Mouse (Mus musculus): Measurements from ENCODE around the gene Camp. TPM values are rescaled to one million over a fixed set of nuclear protein-coding genes. Genes with fewer than 3 reads are reported as not detected.

The Camp gene
- not detected for total RNA-seq (2022)

GRCm38 (mm10) chr9:109849312-109849758, at the start of gene Camp:
Gene Camp (minus strand): TSS chr9:109849617.
- DNase-seq (ENCODE audit: low spot score in 2 of 2), result no peak

DNA sequence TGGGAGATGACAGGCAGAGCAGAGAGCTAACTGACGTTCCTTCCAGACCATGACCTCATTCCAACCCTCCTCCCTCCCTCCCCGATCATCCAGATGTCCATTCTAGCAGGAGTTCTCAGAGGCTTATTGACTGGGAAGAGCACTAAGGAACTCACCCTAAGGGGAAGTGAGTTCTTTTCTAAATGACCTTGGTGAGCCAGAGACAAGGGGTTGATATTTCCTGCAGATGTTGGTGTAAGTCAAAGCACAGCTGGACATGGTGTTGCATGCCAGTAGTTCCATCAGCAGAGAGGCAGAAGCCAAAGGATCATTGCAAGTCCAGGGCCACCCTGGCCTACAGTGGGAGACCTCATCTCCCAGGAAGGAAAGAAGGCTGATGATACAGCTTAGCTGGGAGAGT, 48.6 kb upstream of the Camp start:
- DNase-seq (ENCODE audit: low spot score in 2 of 2), result no peak

DNA sequence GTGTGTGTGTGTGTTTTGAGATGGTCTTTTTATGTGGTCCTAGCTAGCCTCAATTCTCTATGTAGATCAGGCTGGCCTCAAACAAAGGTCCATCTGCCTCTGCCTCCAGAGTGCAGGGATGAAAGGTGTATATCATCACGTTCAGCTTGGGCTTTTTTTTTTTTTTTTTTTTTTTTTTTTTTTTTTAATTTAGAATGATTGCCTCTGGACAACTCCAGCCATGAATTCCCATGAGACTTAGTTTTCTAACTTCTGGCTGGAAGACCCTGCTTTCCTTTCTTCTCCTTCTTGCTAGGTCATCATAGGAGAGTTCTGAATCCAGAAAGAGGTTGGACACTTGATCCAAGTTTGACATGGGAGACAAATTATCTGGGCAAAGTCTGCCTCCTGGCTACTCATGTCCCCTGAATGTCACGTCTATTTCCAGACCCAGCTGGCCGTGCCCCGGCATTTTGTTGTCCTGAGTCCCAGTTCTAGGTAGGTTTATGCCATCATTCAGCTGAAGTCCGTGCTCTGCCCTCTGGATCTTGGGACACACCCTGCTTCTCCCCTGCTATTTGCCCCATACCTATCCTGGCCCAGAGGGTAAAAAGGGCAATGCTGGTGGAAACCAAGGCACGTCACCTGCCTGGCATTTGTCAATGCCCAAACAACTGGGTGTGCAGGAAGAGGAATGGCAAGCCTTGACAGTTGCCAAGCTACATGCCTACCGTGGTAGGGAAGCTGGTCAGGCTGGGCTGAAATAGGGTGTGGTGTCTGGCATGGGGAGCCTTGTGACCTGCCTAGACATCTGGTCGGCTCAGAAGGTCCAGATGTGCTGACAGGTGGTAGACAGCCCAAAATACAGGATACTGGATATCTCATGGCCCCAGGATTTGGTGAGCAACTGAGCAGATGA, 47.1 kb upstream of the Camp start:
- no peak for DNase-seq (ENCODE audit: low spot score in 2 of 2)

GRCm38 (mm10) chr9:109895593-109895992, 46.2 kb upstream of the Camp start:
- DNase-seq (ENCODE audit: low spot score in 2 of 2), result no peak

GRCm38 (mm10) chr9:109894413-109895090, 45.1 kb upstream of the Camp start:
- DNase-seq (ENCODE audit: low spot score in 2 of 2), result peak; percentile 29 to 57

DNA sequence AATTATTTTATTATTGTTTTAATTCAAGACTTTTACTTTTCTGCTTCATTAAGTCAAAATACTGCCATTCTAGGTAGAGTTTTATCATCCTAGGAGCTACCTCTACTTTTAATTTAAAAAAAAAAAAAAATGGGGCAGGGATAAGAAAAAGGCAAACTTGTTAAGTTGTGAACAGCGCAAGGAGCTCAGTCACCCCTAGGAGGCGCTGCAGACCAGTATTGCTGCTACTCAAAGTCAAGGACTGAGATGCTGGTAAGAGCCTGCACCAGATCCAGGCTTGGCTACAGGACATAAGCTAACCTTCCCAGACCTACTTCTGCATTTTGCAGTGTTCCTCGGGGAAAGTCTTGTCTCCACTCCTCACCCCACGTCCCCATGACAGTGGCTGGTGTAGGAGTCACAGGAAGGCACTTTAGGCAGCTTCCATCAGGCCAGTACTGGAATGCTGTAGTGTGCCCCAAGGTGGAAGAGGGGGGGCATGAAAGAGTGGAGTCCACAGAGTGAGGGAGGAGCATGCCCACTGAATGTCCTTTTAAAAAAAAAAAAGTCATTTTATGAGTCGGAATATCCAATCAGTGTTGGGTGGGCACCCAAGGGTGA, 43.3 kb upstream of the Camp start:
- peak in 1 of 2 experiments; percentile 46 for DNase-seq (ENCODE audit: low spot score in 2 of 2)

DNA sequence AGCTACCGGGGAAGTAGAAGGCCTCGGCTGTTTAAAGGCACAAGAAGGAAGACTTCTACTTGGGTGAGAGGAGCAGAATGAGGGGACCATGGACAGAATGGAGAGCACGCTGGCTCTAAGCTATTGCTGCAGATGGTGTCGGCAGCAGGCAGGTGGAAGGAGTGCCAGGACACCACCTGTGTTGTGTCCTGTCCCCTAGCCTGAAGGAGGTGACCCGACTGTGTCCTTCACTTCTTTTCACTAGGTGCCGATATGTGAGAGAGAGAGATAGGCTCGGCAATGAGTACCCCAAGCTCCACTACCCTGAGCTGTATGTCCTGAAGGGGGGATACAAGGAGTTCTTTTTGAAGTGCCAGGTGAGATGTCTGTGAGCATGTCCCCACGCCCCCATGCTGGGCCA, 42.1 kb upstream of the Camp start:
- DNase-seq (ENCODE audit: low spot score in 2 of 2), result no peak

DNA sequence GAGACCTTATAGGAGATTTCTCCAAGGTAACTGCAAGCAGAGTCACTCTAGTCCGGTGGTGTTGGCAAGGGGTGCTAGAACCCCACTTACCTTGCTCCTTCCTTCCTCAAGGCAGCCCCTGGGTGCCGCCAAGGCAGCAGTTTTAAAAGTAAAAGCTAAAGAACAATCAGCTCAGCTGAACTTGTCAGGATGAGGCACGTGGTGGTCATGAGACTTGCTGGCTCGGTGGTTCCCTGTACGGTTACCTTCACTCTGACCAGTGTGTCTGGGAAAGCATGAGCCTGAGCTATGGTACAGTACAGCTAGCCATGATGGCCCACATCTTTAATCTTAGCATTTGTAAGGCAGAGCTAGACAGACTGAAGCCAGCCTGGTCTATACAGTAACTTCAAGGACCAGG, 37.9 kb upstream of the Camp start:
- no peak for DNase-seq (ENCODE audit: low spot score in 2 of 2)

- DNase-seq (ENCODE audit: low spot score in 2 of 2), result no peak
These were observed 36.8 kb upstream of the Camp start for GRCm38 (mm10) chr9:109886259-109886658.

DNA sequence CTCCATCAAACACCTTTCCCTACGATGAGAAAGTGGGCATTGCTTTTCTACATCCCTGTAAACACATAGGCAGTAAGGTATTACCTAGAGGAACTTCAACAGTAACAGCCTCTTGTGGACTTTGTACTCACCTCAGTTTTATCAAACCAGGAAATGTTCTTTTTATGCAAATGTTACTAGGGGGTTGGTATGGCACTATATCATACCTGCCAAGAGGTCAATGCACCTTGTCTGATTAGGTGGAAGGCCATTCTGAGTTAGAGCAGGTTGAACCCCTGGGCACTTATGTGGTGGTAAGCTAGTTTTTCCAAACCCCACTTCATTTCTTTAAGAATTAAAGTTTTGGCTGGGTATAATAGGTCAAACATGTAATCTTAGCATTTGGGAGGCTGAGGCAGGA, 29.9 kb upstream of the Camp start:
- no peak for DNase-seq (ENCODE audit: low spot score in 2 of 2)

DNA sequence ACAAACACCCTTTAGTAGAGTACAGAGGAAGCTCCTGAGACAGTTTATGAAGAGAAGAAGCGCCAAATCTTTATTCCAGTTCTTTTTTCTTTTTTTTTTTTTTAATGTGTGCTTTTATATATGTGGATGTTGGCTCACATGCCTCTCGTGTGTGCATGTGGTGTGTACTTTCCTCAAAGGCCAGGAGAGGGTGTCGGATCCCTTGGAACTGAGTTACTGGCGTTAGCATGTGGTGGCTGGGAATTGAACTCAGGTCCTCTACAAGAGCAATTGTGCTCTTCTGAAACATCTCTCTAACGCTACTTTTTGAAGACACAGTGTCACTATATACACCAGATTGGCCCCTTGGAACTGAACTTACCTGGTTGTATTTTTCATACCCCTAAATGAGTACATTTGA, 28.2 kb upstream of the Camp start:
- DNase-seq (ENCODE audit: low spot score in 2 of 2), result no peak

DNA sequence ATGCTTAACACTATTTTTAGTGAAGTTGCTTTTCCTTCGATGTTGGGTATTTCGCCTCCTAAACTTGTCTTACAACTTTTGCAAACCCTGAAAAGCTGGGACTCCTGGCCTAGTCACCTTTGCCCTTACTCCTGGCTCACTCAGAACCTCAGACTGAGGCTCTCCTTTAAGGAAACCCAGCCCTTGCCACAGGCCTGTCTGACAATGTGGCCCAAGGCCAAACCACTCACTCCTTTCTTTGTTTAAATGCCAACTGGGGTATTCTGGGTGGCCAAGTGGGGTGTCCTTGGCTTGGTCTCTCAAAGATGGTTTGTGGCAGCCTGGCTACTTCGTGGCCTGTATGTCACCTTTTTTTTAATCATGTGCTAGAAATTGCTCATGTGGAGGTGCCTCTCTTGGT, 27.3 kb upstream of the Camp start:
- DNase-seq (ENCODE audit: low spot score in 2 of 2), result no peak

GRCm38 (mm10) chr9:109875695-109876601, 26.5 kb upstream of the Camp start:
- peak; percentile 23 to 43 for DNase-seq (ENCODE audit: low spot score in 2 of 2)

- peak; percentile 94 to 97 for DNase-seq (ENCODE audit: low spot score in 2 of 2)
These were observed 25.6 kb upstream of the Camp start, which contains the start of gene Cdc25a for GRCm38 (mm10) chr9:109874797-109875691. Gene Cdc25a (plus strand): TSS chr9:109875579.

- DNase-seq (ENCODE audit: low spot score in 2 of 2), result no peak
These were observed 21.7 kb upstream of the Camp start for GRCm38 (mm10) chr9:109870983-109871572.

- DNase-seq (ENCODE audit: low spot score in 2 of 2), result no peak
These were observed 16.8 kb upstream of the Camp start for GRCm38 (mm10) chr9:109866218-109866617.

DNA sequence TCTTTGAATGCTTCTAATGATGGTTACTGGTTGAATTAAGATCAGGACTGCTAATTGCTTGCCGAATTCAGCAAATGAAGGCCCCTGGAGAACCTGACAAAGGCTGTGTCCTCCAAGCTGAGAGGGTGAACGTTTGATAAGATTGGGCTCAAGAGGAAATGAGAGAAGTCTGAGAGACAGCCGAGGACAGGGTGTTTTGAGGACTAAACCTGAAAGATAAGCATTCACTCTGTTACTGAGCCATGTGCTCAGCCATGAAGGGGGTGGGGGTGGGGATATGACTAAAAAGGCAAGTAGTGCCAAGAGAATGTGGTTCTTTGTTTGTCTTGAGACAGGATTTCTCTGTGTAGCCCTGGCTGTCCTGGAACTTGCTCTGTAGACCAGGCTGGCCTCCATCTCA, 13.7 kb upstream of the Camp start:
- DNase-seq (ENCODE audit: low spot score in 2 of 2), result no peak

DNA sequence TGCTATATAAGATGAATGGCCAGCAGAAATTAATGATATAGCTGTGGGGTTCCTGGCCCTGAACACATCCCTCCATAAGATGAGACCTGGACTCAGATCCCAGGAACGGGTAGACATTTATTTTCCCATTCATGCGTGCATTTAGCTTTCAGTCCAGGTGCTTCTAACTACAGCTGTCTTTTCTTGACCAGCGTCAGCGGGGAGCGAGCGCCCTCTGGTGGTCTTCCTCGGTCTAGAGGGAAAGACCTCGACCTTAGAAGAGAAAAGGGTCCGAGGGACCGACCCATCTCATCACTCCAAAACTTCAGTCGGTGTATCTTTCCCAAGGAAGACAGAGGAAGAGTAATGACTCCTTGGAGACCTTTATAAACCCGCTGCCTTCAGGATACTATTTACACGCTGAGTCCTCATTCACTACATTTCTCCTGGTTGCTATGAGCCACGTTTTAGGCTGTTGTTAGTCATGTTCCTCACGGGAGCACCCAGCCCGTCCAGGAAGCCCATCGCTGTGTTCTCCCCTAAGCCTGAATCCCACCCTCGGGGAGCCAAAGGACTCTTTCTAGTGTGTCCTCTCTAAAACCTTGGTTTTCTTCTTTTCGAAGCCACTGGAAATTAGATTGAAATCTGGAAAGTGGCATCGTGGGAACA, 13.1 kb upstream of the Camp start:
- DNase-seq (ENCODE audit: low spot score in 2 of 2), result peak; percentile 19 to 74

DNA sequence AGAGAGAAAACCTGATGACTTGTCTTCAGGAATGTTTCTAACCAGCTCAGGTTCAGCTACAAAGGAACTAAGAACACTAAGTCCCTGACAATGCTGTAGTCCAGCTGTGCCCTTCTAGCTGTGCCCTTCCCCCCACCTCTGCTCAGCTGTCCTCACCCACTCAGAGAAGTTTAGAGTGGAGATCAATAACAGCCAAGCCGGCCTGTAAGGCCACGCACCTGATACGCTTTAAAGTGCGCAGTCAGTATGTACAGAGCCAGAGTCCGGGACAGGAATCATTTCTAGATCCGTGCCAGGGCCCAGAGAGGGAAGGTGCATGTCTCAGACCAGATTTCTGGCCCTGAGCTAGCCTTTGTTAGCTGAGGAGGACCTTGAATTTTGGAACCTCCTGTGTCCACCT, 6.5 kb upstream of the Camp start:
- DNase-seq (ENCODE audit: low spot score in 2 of 2), result no peak
